Mouse (Mus musculus) olfactory bulb, adult 2 months (tissue): ENCODE data around the gene Igfbpl1.

ENCODE experiments used
- CTCF ChIP-seq: fragments of 200-500 bp; IDR thresholded peaks from 2 replicates; pipeline ENCODE4 v1.5.1; 2012; ENCODE audit warnings: low read depth, mild to moderate bottlenecking, low read length, moderate library complexity; ENCODE audit not compliant: insufficient read depth
- POLR2A ChIP-seq: fragments of 200-500 bp; IDR thresholded peaks from 2 replicates; pipeline ENCODE4 v1.6.1; 2012; ENCODE audit warnings: mild to moderate bottlenecking, low read depth, low read length, moderate library complexity; ENCODE audit not compliant: insufficient read depth

GRCm38 (mm10) chr4:45795191-45795811 is 31.4 kb downstream of the Igfbpl1 start:
- no peak for TF ChIP-seq CTCF
- no peak for TF ChIP-seq POLR2A
